Mouse (Mus musculus) retina, postnatal 1 day (tissue): ENCODE results near the gene Prkaca.

Experiments used
- DNase-seq: peaks from one replicate; pipeline ENCODE4 v3.0.0-alpha.2; 2012

The Prkaca gene

DNA sequence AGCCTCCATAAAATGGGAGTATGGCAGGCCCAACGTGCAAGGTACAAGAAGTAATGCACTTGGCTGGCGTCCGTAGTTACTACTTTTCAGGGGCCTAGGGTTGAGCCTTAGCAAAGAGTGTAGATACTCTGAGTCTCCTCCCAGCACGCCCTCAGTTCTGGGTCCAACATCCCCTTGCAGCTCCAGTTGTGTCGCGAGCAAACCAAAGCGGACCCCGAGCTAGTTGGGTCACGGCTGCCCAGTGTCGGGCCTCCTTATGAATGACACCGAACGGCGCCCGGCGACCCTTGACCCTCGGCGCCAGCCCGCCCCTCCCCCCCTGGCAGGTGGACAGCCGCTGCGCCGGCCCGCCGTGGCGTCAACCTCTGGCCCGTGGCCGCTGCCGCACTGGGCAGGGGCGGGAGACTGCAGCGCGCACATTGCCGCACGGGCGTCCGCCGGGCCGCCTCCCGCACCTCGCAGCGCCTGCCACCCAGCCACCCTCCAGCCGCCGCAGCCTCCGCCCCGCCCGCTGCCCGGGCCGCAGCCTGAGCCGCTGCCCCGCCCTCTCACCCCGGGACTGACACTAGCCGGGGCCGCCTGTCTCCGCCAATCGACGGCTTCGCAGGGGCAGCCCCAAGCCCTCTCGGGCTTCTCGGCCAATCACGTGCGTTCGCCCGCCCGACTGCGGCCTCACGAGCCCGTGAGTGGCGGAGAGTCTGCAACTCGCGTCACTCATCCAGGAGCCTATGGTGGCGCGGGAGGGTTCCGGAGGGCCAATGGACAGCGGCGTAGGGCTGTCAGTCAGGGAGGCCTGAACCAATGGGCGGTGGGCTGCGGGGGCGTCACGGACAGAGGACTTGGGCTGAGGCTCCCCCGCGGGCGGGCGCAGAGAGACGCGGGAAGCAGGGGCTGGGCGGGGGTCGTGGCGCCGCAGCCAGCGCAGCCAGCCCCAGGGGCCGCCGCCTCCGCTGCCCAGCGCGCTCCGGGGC, at the start of gene Prkaca:
Gene Prkaca (plus strand): TSS at position 844 of the 971 bp plus-strand sequence.
- DNase-seq = peak; percentile 100

GRCm38 (mm10) chr8:83924585-83924984, 48.2 kb upstream of the Prkaca start:
- no peak for DNase-seq

DNA sequence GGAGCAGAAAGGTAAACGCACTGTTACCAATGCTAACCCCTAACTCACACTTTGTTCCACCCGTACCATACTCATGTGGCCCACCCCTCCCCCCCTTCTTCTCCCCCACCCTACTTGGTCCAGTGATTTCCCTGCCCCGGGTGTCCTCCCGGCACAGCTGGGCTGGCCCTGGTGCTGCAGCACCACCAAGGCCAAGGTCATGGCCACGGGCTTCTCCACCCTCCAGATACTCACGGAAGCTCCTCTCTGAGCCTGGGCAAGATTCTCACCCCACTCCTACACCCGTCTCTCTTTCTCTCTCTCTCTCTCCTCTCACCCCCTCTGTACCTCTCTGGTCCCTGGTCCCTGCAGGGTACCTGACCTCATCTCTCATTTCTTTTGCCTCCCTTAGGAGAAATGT, 46.5 kb upstream of the Prkaca start:
- DNase-seq = no peak

GRCm38 (mm10) chr8:83934222-83934621, 38.6 kb upstream of the Prkaca start:
- DNase-seq = no peak

DNA sequence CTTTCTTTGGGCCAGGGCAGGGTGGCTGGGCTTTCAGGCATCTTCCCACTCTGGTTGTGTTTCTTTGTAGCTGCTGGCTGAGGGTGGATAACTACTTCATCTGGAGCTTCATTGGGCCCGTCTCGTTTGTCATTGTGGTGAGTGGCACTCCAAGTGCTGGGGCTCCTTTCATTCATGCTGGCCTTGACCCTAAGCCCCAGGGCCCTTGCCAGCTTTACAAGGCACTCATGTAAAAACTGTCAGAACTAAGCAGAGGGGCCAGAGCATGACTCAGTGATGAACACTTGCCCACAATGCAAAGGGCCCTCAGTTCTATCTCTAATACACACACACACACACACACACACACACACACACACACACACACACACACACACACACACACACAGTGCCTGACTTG, 37.8 kb upstream of the Prkaca start:
- DNase-seq = no peak

DNA sequence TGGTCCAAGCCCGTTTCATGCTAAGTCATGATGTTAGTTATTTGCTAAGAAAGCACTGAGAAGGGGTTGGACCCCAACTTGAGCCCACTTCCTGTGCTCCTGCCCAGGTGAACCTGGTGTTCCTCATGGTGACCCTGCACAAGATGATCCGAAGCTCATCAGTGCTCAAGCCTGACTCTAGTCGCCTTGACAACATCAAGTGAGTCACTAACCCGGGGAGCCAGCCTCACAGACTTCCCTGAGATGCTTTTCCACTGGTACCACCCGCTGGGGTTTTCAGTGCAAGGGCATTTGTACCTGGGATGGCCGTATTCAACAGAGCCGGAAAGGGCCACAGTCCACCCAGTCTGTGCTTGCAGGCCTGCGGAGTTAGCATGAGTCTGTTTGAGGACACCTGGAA, 37.4 kb upstream of the Prkaca start:
- no peak for DNase-seq

DNA sequence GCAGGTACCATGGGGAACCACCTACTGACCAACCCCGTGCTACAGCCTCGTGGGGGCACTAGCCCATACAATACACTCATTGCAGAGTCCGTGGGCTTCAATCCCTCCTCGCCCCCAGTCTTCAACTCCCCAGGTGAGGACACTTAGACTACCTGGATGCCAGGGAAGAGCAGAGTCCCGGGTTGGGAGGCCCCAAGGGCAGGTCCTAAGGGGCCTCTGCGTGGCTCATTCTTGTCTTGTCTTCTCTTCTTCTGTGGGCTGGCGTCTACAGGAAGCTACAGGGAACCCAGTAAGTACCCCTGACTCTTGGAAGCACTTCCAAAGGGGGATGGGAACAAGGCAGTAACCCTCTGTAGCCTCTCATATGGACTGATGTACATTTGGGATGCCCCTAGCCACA, 35.1 kb upstream of the Prkaca start:
- DNase-seq = no peak

GRCm38 (mm10) chr8:83938330-83938729, 34.5 kb upstream of the Prkaca start:
- DNase-seq = no peak

- DNase-seq = no peak
Observed at GRCm38 (mm10) chr8:83941066-83941677, 31.6 kb upstream of the Prkaca start.

DNA sequence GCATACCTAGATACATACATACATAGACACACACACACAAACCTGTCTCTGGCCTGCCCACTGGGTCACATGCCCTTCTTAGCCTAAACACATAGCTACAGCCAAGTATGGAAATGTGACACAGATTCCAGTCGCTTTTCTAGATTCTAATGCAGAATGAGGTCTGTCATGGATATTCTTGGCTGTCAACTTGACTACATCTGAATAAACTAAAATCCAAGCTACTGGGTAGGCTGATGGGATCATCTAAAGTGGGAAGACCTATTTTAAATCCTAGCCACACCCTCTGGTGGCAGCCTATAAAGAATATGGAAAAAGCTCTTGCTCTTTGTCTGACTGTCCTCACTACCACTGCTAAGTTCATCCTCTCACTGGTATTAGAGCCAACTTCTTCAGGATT, 30.3 kb upstream of the Prkaca start:
- no peak for DNase-seq

- no peak for DNase-seq
Observed at GRCm38 (mm10) chr8:83945540-83945939, 27.3 kb upstream of the Prkaca start.

DNA sequence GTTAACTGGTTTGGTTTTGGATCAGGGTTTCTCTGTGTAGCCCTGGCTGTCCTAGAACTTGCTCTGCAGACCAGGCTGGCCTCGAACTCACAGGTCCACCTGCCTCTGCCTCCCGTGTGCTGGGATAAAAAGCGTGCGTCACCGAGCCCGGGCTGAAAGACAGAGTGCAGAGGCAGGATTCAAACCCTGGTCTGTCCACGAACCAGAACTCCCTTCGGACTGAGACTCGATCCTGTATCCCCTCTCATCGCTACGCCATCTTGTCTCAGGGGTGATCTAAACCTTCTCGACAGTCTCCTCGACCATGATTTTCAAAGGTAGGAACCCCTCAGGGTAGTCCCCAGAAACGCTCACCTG, 18.1 kb upstream of the Prkaca start:
- DNase-seq = no peak

DNA sequence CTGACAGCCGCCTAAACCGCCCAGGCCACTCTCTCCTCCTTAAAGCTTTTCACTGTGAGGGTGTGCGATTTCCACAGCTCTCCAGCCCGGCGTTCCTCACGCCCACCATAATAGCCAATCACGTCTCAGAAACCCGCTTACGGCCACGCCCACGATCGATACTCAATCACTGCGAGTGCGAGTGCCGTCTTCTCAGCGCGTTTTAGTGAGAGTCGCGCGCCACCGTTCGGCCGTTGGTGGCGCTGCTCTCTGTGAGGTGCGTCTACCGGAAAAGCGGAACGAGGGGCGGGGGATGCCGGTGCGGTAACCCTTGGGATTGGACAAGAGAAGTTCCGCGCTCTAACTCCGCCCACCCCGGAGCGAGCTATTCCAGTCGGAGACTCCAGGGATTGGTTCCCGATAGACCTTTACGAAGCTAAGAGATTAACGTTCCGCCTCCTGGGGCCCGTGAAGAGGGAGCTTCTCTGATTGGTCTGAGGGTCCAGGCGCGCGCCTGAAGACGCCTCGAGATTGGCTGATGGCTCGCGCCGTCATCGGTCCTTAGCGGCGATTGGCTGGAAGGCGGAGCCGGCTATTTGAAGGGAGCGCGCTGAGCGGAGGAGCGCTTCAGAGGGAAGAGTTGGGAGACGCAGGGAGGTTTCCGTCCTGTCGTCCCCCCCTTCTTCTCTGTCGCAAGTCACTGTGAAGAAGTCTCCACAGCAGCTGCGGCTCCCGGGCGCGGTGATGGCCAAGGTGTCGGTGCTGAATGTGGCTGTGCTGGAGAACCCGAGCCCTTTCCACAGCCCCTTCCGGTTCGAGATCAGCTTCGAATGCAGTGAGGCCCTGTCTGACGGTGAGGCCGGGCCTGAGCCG, 17.5 kb upstream of the Prkaca start, which contains the start of the genes Gm10644 and Asf1b:
Gene Gm10644 (minus strand): TSS at position 100 of the 852 bp plus-strand sequence.
Gene Asf1b (plus strand): TSS at position 402 of the 852 bp plus-strand sequence.
- peak; percentile 100 for DNase-seq

GRCm38 (mm10) chr8:83955958-83956218, 16.9 kb upstream of the Prkaca start:
- no peak for DNase-seq

- DNase-seq = peak; percentile 42
Observed at GRCm38 (mm10) chr8:83956789-83957188, 16.0 kb upstream of the Prkaca start.

DNA sequence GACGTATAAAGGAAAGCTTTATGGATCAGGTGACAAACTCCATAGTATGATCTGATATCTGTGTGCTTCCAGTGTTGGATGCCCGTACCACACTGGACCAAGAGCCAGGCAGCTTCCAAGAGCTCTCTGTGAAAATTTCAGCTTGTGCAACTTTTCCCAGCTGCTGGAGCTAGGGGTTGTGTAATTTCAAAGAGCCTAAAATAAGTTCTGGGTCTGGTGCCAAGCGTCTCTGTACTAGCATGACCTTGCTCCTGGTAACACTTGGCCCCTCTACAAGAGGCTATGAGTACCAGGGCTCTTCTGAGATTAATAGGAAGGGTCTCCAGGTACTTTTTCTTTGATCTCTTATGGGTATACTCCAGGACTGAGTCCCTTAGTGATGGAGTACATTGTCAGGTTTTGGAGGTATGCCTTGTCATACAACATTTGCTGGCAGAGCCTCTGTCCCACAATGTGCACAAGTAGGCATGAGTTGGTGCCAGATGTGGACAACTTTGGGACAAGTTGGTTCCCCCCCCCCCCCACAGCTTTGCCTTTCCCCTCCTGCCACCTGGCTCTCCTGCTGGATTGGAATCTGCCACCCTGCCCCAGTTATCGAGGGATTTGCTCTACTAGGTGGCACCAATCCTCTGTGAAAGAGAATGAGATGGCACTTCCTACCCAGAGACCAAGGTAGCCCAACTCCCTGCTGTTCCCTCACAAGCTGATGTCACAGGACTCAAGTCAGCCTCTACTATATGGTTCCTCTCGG, 8.6 kb upstream of the Prkaca start:
- DNase-seq = no peak

- no peak for DNase-seq
Observed at GRCm38 (mm10) chr8:83967701-83968100, 5.1 kb upstream of the Prkaca start.

DNA sequence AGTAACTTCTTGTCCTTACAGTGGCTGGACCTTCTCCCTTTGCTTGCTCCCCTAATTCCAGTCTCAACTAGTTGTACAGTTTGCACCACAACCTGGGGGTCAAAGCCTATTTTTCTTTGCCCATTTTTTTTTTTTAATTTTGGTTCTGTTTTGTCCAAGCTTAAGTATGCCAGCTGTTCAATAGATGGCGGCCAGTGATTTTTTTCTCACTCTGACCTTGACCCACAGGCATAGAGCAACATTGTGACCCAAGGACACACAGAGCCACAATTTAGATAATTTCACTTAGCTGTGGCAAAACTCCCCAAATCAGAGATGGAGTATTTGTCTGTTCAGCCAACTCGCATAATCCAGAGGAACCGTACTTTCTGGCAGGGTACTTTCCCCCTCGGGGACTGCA, 1.7 kb upstream of the Prkaca start:
- DNase-seq = no peak

DNA sequence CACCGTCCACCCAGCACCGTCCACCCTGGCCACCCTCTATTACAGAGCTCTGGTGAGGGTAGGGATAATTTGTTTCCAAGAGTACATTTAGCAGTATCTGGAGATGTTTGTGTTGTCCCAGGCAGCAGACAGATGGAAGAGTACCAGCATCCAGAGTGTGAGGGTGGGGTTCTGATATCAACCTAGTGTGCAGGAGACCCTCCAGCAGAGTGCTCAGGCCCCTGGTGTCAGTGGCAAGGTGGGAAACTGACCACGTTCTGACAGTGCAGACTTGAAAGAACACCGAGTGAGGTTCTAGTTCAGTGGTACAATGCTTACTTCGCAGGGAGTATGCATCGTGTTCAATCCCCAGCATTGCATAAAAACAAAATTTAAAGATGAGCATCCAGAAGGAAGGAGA, 1.1 kb upstream of the Prkaca start:
- DNase-seq = no peak

DNA sequence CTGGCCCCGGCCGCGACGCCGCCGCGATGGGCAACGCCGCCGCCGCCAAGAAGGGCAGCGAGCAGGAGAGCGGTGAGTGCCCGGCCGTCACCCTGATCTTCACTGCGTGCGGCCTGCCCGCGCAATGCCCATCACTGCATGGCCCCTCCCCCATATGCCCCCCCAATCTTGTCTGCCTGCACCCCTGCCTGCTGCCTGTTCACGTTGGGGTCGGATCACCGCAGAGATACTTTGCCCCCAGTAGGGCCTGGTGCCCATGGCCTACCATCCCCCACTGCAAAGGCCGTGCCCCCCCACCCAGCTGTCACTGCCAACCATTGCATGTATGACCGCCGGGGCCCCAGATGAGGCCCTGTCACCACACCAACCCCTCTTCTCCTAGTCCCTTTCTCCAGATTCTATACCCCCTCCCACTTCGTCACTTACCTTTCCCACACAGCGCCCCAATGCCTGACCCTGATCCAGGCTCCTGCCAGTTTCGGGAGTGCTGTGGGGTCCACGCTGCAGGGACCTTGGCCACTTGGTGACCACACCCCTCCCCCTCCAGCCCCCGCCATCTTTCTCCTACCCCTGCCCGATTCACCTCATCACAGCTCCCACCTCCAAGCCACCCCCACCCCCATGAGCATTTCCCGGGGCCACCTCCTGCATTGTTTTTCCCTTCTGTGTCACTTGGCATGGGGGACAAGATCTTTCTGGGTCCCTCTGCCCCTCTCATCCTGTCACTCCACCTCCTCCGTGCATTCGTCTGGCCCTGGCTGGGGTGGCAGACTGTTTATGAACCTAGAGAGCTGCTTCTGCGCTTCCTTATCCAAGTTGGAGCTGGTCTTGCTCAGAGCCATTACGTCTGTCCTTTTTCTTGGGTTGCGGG, 603 bp downstream of the Prkaca start:
- DNase-seq = peak; percentile 63

DNA sequence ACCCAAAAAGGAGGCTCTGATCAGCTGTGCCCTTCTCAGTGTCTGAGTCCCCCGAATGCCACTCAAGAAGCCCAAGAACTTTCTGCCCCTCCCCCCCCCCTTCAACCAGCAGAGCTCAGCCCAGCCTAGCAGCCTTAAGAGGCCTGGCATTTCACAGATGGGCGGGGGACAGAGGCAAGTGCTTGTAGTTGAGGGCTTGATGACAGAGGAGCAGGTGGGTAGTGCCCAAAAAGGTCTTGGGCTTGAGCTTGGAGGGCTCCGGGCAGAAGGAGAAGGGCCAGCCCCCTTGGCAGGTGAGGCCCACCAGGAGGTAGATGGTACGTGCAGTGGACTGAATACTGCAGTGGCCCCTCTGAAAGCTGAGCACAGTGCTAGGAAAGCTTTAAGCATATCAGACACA, 1.7 kb downstream of the Prkaca start:
- DNase-seq = no peak
